Mouse (Mus musculus) stomach, postnatal 0 days (tissue): ENCODE data around the gene Hltf.

Source experiments
- CTCF ChIP-seq: IDR thresholded peaks from 2 replicates; pipeline ENCODE4 v1.5.1; 2016; ENCODE audit warnings: antibody characterized with exemption, low read depth, mild to moderate bottlenecking, moderate library complexity
- EP300 ChIP-seq: optimal IDR thresholded peaks from 2 replicates; pipeline ENCODE3; 2016; ENCODE audit warnings: antibody characterized with exemption

GRCm38 (mm10) chr3:20027788-20028187 lies 29.8 kb upstream of the Hltf start:
- TF ChIP-seq CTCF (no peak), EP300 (no peak)
